Mouse (Mus musculus) limb, embryonic 12.5 days (tissue): ENCODE data around the gene Eif4g3. TPM values are rescaled to one million over a fixed set of nuclear protein-coding genes. Genes with fewer than 3 reads are reported as not detected.

ENCODE experiments used
- ATAC-seq: fragments of 200-750 bp; cut with Nextera tagmentation; 2 replicates; pipeline ENCODE4 v1.8.0; 2017; ENCODE audit warnings: low read depth, moderate TSS enrichment; ENCODE audit not compliant: insufficient number of reproducible peaks, insufficient read depth, low FRiP score, low TSS enrichment
- H3K27ac ChIP-seq: fragments of 300-500 bp; sonication (generic); 2 replicates; pipeline ENCODE4 v1.5.1; 2016; ENCODE audit warnings: mild to moderate bottlenecking, moderate library complexity
- H3K27me3 ChIP-seq: fragments of 300-500 bp; sonication (generic); 2 replicates; pipeline ENCODE4 v1.6.1; 2016; ENCODE audit warnings: mild to moderate bottlenecking, moderate library complexity
- H3K36me3 ChIP-seq: fragments of 300-500 bp; sonication (generic); 2 replicates; pipeline ENCODE4 v1.6.1; 2016; ENCODE audit warnings: mild to moderate bottlenecking, moderate library complexity
- H3K4me1 ChIP-seq: fragments of 300-500 bp; sonication (generic); replicated peaks from 2 replicates; pipeline ENCODE4 v1.6.1; 2016
- H3K4me2 ChIP-seq: fragments of 300-500 bp; sonication (generic); 2 replicates; pipeline ENCODE4 v1.6.1; 2016; ENCODE audit warnings: mild to moderate bottlenecking, moderate library complexity
- H3K4me3 ChIP-seq: fragments of 300-500 bp; sonication (generic); replicated peaks from 2 replicates; pipeline ENCODE4 v1.5.1; 2016; ENCODE audit warnings: mild to moderate bottlenecking
- H3K9ac ChIP-seq: fragments of 300-500 bp; sonication (generic); replicated peaks from 2 replicates; pipeline ENCODE4 v1.6.1; 2016; ENCODE audit warnings: mild to moderate bottlenecking, moderate library complexity
- H3K9me3 ChIP-seq: fragments of 300-500 bp; sonication (generic); 2 replicates; pipeline ENCODE4 v1.6.1; 2016; ENCODE audit warnings: mild to moderate bottlenecking, moderate library complexity
- WGBS: fragments of 180-500 bp; shearing (Covaris S2); methylation state at CpG from one replicate; pipeline ENCODE4 v1.1.7; 2016; 5-methylcytosine and 5-hydroxymethylcytosine counted together
- polyA plus RNA-seq: library from polyadenylated mRNA; unstranded; fragments of >200 nt; fragmentation: Nextera tagmentation; extraction: Ambion mirVana; gene quantifications from 2 replicates; pipeline ENCODE4 v1.2.1, GENCODE M21; 2016

The Eif4g3 gene
- 48.2 and 51.9 TPM in 2 replicates for polyA plus RNA-seq

DNA sequence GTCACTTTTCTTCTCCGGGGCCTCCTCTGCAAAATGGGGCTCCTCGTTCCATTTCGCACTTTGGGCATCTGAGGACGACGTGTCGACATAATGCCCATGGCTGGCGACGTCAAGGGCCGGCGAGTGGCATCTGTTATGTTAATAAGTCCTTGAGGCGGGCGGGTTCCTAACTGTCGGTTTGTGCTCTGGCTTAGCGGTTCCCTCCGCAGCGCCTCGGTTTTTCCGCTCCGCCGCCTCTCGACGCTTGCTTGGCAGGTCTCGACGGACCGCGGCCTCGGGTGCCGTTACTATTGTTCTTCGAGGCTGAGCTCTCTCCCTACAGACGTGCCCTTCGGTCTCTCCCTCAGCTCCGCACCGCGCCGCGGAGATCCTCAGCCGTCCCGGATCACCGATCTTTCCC lies at the start of gene Eif4g3:
Eif4g3 (plus strand) TSS at position 133 of the 400 bp plus-strand sequence.
- Histone ChIP-seq H3K4me3 (peak within 1 kb of the TSS; percentile 100), H3K9ac (peak within 1 kb of the TSS; percentile 100), H3K27me3 (peaks cover 10% of the 10 kb centered on the region; the same call in 1 of the 2 replicates), H3K4me1 (peaks cover 22% of the 10 kb centered on the region), H3K36me3 (peaks cover 24% of the 10 kb centered on the region), H3K27ac (peak within 1 kb of the TSS; percentile 97), H3K9me3 (no peaks in the 10 kb centered on the region), H3K4me2 (peak within 1 kb of the TSS; percentile 74)
- WGBS, result 1% methylated on average over 39 of the region's 39 CpGs
- no peak; the same call in 1 of the 2 replicates for ATAC-seq

DNA sequence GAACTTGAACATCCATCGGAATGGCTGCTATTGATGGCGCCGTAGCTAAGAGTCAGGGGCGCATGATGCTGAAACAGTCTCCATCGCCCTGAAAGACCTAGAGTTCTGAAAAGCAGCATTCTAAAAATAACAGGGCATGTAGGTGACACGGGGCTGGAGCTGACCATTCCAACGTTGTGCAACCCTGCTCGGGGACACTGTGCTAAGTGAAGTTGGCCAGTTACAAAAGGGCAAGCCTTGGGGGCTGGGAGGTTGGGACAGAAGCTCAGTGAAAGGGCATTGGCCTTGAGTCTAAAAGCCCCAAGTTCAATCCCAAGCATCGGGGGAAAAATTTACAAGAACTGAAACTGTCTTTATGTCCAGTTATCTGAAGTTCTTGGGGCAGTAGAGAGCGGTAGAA lies 49.3 kb upstream of the Eif4g3 start:
- H3K4me1 ChIP-seq, result no peaks in the 10 kb centered on the region
- H3K4me2 ChIP-seq, result no peak overlapping the region
- peaks cover 100% of the 10 kb centered on the region for H3K36me3 ChIP-seq
- no peaks in the 10 kb centered on the region for H3K27me3 ChIP-seq
- 89% methylated on average over 10 of the region's 10 CpGs for WGBS
- no peak for ATAC-seq
- H3K9me3 ChIP-seq, result no peaks in the 10 kb centered on the region
- no peak overlapping the region for H3K27ac ChIP-seq
- no peak overlapping the region for H3K9ac ChIP-seq
- no peak overlapping the region for H3K4me3 ChIP-seq

DNA sequence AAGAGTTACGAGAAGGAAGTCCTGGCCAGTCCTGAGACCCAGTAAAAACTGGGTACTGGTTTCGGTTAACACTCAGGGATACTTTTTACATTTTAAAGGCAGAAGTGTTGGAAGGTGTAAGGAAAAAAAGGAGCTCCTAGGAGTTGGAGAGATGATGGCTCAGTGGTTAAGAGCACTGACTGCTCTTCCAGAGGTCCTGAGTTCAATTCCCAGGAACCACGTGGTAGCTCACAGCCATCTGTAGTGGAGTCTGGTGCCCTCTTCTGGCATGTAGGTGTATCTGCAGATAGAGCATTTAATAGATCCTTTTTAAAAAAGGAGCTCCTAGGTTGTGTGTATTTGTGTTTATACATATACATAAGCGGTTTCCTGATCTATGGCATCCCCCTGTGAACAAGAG lies 47.4 kb upstream of the Eif4g3 start:
- 71% methylated on average over 4 of the region's 4 CpGs for WGBS
- no peaks in the 10 kb centered on the region for H3K9me3 ChIP-seq
- no peak overlapping the region for H3K4me3 ChIP-seq
- H3K27ac ChIP-seq, result no peak overlapping the region
- H3K4me2 ChIP-seq, result no peak overlapping the region
- H3K27me3 ChIP-seq, result no peaks in the 10 kb centered on the region
- no peaks in the 10 kb centered on the region for H3K4me1 ChIP-seq
- H3K9ac ChIP-seq, result no peak overlapping the region
- no peak for ATAC-seq
- H3K36me3 ChIP-seq, result peaks cover 100% of the 10 kb centered on the region

DNA sequence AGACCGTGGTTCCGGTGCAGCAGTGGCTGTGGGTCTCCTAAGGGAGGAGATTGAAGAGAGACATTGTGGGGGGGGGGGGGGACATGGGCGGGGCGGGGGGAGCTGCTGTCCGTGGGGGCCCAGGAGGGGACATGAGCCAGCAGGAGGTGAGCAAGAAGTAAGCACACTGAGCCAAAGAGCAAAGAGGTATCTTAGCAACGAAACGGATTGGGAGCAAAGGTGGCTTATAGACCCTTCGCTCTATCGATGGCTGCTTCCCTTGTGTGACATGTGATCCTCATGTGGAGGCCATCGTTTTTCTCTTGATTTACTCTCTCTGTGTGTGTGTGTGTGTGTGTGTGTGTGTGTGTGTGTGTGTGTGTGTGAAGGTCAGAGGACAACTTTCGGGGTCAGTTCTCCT lies 46.4 kb upstream of the Eif4g3 start:
- Histone ChIP-seq H3K27ac (no peak overlapping the region), H3K4me3 (no peak overlapping the region), H3K4me2 (no peak overlapping the region), H3K27me3 (no peaks in the 10 kb centered on the region), H3K36me3 (peaks cover 100% of the 10 kb centered on the region), H3K4me1 (no peaks in the 10 kb centered on the region), H3K9me3 (no peaks in the 10 kb centered on the region), H3K9ac (no peak overlapping the region)
- no peak for ATAC-seq
- WGBS, result 80% methylated on average over 11 of the region's 11 CpGs

- H3K4me3 ChIP-seq, result no peak overlapping the region
- H3K27me3 ChIP-seq, result no peaks in the 10 kb centered on the region
- no peak overlapping the region for H3K27ac ChIP-seq
- ATAC-seq, result no peak
- H3K36me3 ChIP-seq, result peaks cover 81% of the 10 kb centered on the region
- WGBS, result 43% methylated on average over 4 of the region's 4 CpGs
- H3K9me3 ChIP-seq, result no peaks in the 10 kb centered on the region
- H3K4me1 ChIP-seq, result no peaks in the 10 kb centered on the region
- H3K4me2 ChIP-seq, result no peak overlapping the region
- no peak overlapping the region for H3K9ac ChIP-seq
Measured at GRCm38 (mm10) chr4:137952840-137953239, 40.0 kb upstream of the Eif4g3 start.

DNA sequence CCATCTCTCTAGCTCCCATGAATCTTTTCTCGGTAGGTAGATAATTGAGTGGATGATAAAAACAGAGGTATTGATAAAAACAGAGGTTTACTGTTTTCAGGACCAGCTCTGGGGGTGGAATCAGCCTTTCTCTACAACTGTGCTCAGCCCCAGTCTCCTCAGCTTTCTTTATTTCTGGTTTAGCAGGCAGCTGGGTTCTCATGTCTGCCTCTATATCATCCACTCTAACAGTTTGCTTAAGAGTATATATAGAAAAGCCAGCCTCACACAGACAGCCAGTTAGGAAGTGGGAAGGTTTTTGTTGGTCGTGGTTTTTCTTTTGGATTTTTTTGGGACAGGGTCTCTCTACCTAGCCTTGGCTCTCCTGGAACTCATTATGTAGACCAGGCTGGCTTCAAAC lies 38.6 kb upstream of the Eif4g3 start:
- no peak overlapping the region for H3K4me3 ChIP-seq
- H3K4me2 ChIP-seq, result no peak overlapping the region
- H3K36me3 ChIP-seq, result peaks cover 79% of the 10 kb centered on the region
- peaks cover under 1% of the 10 kb centered on the region for H3K9me3 ChIP-seq
- 86% methylated on average over 2 of the region's 2 CpGs for WGBS
- no peak for ATAC-seq
- H3K27me3 ChIP-seq, result no peaks in the 10 kb centered on the region
- H3K27ac ChIP-seq, result no peak overlapping the region
- no peaks in the 10 kb centered on the region for H3K4me1 ChIP-seq
- no peak overlapping the region for H3K9ac ChIP-seq

- Histone ChIP-seq H3K27me3 (no peaks in the 10 kb centered on the region), H3K4me2 (no peak overlapping the region), H3K4me1 (no peaks in the 10 kb centered on the region), H3K9me3 (peaks cover 8% of the 10 kb centered on the region), H3K9ac (no peak overlapping the region), H3K4me3 (no peak overlapping the region), H3K36me3 (peaks cover 79% of the 10 kb centered on the region), H3K27ac (no peak overlapping the region)
- WGBS, result 86% methylated on average over 8 of the region's 8 CpGs
- ATAC-seq, result no peak
Measured at GRCm38 (mm10) chr4:137954926-137955396, 37.9 kb upstream of the Eif4g3 start.

DNA sequence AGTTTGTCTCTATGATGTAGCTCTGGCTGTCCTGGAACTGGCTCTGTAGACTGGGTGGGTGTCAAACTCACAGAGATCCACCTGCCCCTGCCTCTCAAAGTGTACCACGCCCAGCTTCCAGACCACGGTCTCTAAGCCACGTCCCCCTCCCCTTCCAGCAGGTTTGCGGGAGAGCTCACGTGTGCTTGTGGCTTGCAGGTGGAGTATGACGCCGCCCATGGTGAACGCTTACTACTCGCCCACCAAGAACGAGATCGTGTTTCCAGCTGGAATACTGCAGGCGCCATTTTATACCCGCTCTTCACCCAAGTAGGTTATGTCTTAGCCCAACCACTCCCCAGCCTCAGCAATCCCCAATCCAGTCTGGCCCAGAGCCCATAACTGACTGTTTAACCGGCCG lies 36.6 kb upstream of the Eif4g3 start:
- no peak overlapping the region for H3K4me2 ChIP-seq
- no peak for ATAC-seq
- no peaks in the 10 kb centered on the region for H3K4me1 ChIP-seq
- H3K4me3 ChIP-seq, result no peak overlapping the region
- 94% methylated on average over 15 of the region's 15 CpGs for WGBS
- H3K9me3 ChIP-seq, result peaks cover 8% of the 10 kb centered on the region
- H3K36me3 ChIP-seq, result peaks cover 78% of the 10 kb centered on the region
- no peaks in the 10 kb centered on the region for H3K27me3 ChIP-seq
- H3K9ac ChIP-seq, result no peak overlapping the region
- no peak overlapping the region for H3K27ac ChIP-seq

DNA sequence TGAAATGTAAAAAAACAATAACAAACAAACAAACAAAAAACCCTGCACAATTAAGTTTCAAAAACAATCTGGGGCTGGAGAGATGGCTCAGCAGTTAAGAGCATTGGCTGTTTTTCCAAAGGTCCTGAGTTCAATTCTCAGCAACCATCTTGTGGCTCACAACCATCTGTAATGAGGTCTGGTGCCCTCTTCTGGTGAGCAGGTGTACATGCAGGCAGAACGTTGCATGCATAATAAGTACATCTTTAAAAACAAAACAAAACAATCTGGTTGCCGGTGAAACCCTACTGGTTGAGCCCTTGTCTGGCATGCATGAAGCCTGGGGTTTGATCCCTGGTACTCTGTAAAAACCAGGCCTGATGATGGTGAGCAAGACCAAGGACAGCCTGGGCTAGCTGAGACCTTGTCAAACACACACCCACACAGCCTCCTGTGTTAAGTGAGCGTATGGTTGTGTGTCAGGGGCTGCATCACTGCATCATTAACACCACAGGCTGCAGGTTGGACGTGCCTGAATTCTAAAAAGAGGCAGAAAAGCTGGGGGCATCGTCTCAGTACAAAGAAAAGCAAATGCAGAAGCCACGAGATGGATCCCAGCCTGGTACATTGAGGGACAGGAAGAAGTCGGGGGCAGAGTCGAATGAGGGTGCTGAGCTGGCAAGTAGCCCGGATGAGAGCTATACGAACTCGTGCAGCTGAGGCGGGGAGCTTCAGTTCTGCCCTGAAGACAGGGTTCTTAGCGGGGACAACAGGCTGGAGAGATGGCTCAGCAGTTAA lies 32.7 kb upstream of the Eif4g3 start:
- ATAC-seq, result no peak

GRCm38 (mm10) chr4:137960757-137961156 lies 32.1 kb upstream of the Eif4g3 start:
- Histone ChIP-seq H3K9ac (no peak overlapping the region), H3K4me3 (no peak overlapping the region), H3K4me2 (no peak overlapping the region), H3K27me3 (no peaks in the 10 kb centered on the region), H3K27ac (no peak overlapping the region), H3K4me1 (no peaks in the 10 kb centered on the region), H3K9me3 (peaks cover 8% of the 10 kb centered on the region), H3K36me3 (peaks cover 87% of the 10 kb centered on the region)
- no peak for ATAC-seq
- 91% methylated on average over 11 of the region's 11 CpGs for WGBS

More for the DNA sequence above, 32.7 kb upstream of the Eif4g3 start:
- no peak overlapping the region for H3K27ac ChIP-seq
- no peak overlapping the region for H3K4me2 ChIP-seq
- peaks cover 91% of the 10 kb centered on the region for H3K36me3 ChIP-seq
- H3K9me3 ChIP-seq, result peaks cover 8% of the 10 kb centered on the region
- WGBS, result 90% methylated on average over 13 of the region's 13 CpGs
- H3K4me3 ChIP-seq, result no peak overlapping the region
- H3K27me3 ChIP-seq, result no peaks in the 10 kb centered on the region
- no peaks in the 10 kb centered on the region for H3K4me1 ChIP-seq
- H3K9ac ChIP-seq, result no peak overlapping the region

DNA sequence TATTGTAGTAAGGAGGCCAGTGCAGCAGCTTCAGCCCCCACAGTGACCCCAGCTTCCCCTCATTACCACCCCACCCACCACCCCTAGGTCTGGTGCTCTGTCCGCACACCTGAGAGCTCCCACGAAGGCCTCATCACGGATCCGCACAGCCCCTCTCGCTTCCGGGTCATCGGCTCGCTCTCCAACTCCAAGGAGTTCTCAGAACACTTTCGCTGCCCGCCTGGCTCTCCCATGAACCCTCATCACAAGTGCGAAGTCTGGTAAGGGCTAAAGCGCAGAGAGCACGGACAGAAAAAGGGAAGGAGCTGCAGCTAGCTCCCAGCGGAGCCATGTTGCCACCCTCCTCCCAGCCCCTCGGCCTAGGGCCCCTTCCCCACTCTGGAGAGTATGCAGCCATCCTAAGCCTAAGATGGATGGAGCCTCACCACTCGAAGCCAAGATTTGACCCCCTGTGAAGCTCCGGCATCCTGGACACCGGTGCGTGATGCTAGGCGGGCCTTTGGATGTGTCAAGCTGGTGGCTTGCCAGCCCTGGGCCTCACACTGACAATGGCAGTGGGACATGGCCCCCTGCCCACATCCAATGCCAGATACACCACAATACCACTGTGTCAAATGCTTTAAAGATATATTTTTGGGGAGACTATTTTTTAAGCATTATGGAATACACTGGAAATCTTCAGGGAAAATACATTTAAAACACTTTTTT lies 30.0 kb upstream of the Eif4g3 start:
- H3K9me3 ChIP-seq, result peaks cover 8% of the 10 kb centered on the region
- no peak overlapping the region for H3K27ac ChIP-seq
- H3K4me3 ChIP-seq, result no peak overlapping the region
- H3K27me3 ChIP-seq, result no peaks in the 10 kb centered on the region
- WGBS, result 93% methylated on average over 20 of the region's 20 CpGs
- no peaks in the 10 kb centered on the region for H3K4me1 ChIP-seq
- no peak for ATAC-seq
- H3K9ac ChIP-seq, result no peak overlapping the region
- H3K36me3 ChIP-seq, result peaks cover 70% of the 10 kb centered on the region
- H3K4me2 ChIP-seq, result no peak overlapping the region
